Mouse (Mus musculus): ENCODE results near the gene Olfr190. TPM values are rescaled to one million over a fixed set of nuclear protein-coding genes. Genes with fewer than 3 reads are reported as not detected.
"Not testable (repeated sequence)": the region's sequence is repeated elsewhere in the genome, so short reads cannot be mapped to it uniquely, and the experiment has no call there.

Gene Olfr190
- total RNA-seq (2014; rRNA removed) (not detected in 2 replicates), polyA plus RNA-seq (2015; fragmentation: Nextera tagmentation; extraction: Ambion mirVana) (not detected in 2 replicates)

DNA sequence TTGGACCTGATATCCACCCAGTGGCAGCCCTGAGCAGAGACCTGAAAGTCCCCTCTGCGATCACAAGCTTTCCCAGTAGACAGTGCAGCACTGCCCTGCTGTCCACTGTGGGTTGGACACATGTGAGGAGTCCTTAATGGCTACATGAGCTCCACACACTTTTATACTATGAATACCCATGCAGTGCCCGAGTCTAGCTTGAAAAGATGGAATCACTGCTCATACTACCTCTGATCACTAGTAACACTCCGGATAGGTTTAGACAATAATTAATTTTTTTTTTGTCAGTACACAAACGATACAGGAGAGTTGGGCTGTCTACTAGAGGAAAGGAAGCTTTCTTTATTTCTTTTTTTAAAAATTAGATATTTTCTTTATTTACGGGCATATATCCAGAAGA is at the start of gene Olfr190:
Gene Olfr190, minus strand, starts transcription at position 101 of the 400 bp plus-strand sequence.
- no peak within 1 kb of the TSS for H3K4me2 ChIP-seq (ENCODE audit: low read depth)
- no peaks in the 10 kb centered on the region for H3K9me3 ChIP-seq (ENCODE audit: low read length)
- H3K9ac ChIP-seq = no peak within 1 kb of the TSS
- DNase-seq = no peak
- no peaks in the 10 kb centered on the region for H3K27me3 ChIP-seq (ENCODE audit: insufficient read depth, low read length)
- H3K36me3 ChIP-seq (ENCODE audit: insufficient read depth) = no peaks in the 10 kb centered on the region
- no peak within 1 kb of the TSS for H3K27ac ChIP-seq (ENCODE audit: low read depth, low read length)
- H3K4me1 ChIP-seq (ENCODE audit: insufficient read depth) = no peaks in the 10 kb centered on the region
- no peak for TF ChIP-seq CTCF (IDR thresholded peaks at IDR 0.05; ENCODE audit: low read depth)
- no peak for ATAC-seq
- no peak within 1 kb of the TSS for H3K4me3 ChIP-seq (ENCODE audit: low read depth, low read length)
- WGBS = 88% methylated on average over 5 of the region's 5 CpGs

DNA sequence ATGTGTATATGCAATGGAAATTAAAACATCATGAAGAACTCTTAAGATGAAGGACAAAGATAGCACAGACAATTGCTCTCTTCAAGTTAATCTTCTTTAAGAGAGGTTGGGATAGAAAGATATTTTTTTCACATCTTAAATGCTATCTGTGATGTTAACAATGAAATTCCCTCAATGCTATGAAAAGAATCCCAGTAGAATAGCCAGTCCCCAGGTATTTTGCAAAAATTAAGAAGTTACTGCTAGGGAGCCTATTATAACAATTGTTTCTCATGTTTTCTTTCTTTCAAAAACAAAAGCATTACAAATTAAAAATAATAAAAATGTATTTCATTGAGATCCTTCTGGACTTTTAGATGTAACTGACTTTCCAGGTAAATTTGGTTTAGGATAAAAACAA is 43.2 kb upstream of the Olfr190 start, which contains the start of gene Olfr194:
Gene Olfr194, minus strand, starts transcription at position 101 of the 400 bp plus-strand sequence.
- no peak within 1 kb of the TSS for H3K4me2 ChIP-seq (ENCODE audit: low read depth)
- no peak for ATAC-seq
- no peak for DNase-seq
- no peak within 1 kb of the TSS for H3K9ac ChIP-seq
- no peak for TF ChIP-seq CTCF (IDR thresholded peaks at IDR 0.05; ENCODE audit: low read depth)
- H3K27me3 ChIP-seq (ENCODE audit: insufficient read depth, low read length) = no peaks in the 10 kb centered on the region
- no peaks in the 10 kb centered on the region for H3K36me3 ChIP-seq (ENCODE audit: insufficient read depth)
- no peak within 1 kb of the TSS for H3K27ac ChIP-seq (ENCODE audit: low read depth, low read length)
- H3K4me1 ChIP-seq (ENCODE audit: insufficient read depth) = no peaks in the 10 kb centered on the region
- no peak within 1 kb of the TSS for H3K4me3 ChIP-seq (ENCODE audit: low read depth, low read length)
- no peaks in the 10 kb centered on the region for H3K9me3 ChIP-seq (ENCODE audit: low read length)

DNA sequence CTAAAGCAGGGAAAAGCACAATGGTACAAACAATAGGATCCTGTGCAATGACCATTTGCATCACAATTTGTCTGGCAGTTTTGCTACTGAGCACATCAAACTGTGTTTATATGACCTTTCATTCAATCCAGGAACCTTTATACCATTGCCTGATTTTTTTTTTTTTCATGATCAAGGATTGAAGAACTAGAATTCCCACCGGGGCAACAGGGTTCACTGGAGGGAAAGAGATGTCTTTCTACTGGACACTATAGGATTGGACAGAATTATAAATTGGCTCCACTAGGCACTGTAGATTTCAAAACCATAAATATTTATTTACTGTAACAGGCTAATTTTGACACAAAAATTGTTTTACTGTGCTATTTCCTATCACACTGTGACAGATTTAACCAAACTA is 34.0 kb upstream of the Olfr190 start, which contains the start of gene Olfr193:
Gene Olfr193, minus strand, starts transcription at position 101 of the 400 bp plus-strand sequence.
- H3K9ac ChIP-seq = no peak within 1 kb of the TSS
- no peak within 1 kb of the TSS for H3K4me2 ChIP-seq (ENCODE audit: low read depth)
- no peaks in the 10 kb centered on the region for H3K9me3 ChIP-seq (ENCODE audit: low read length)
- TF ChIP-seq CTCF (IDR thresholded peaks at IDR 0.05; ENCODE audit: low read depth) = no peak
- ATAC-seq (no peak), DNase-seq (no peak)
- no peaks in the 10 kb centered on the region for H3K4me1 ChIP-seq (ENCODE audit: insufficient read depth)
- H3K4me3 ChIP-seq (ENCODE audit: low read depth, low read length) = no peak within 1 kb of the TSS
- 77% methylated on average over 1 of the region's 1 CpGs for WGBS
- no peaks in the 10 kb centered on the region for H3K36me3 ChIP-seq (ENCODE audit: insufficient read depth)
- no peaks in the 10 kb centered on the region for H3K27me3 ChIP-seq (ENCODE audit: insufficient read depth, low read length)
- H3K27ac ChIP-seq (ENCODE audit: low read depth, low read length) = no peak within 1 kb of the TSS

DNA sequence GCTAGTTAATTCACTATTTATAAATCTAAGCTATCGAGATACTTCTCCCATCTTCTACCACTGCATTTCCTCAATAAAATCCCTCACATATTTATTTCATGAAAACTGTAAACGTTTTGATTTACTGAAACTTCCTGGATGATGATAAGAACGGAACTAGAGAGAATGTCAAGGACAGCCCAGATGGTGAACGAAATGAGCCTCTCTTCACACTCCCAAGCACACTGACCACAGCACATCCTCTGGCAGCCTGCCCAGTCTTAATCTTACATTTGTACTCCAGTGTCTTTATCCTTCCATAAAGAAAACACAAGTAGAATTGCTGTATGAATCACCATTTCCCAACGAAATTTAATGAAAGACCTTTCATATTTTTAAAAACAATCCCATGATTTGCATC is 30.7 kb upstream of the Olfr190 start:
- 63% methylated on average over 5 of the region's 5 CpGs for WGBS
- H3K4me1 ChIP-seq (ENCODE audit: insufficient read depth); DNase-seq; ATAC-seq; H3K9me3 ChIP-seq (ENCODE audit: low read length); H3K27me3 ChIP-seq (ENCODE audit: insufficient read depth, low read length); H3K4me3 ChIP-seq (ENCODE audit: low read depth, low read length); H3K36me3 ChIP-seq (ENCODE audit: insufficient read depth); H3K27ac ChIP-seq (ENCODE audit: low read depth, low read length); H3K4me2 ChIP-seq (ENCODE audit: low read depth); H3K9ac ChIP-seq: not testable (repeated sequence)

GRCm38 (mm10) chr16:59105312-59105711 is 27.5 kb upstream of the Olfr190 start:
- Histone ChIP-seq H3K9ac (no peak overlapping the region), H3K27ac (ENCODE audit: low read depth, low read length) (no peak overlapping the region), H3K4me2 (ENCODE audit: low read depth) (no peak overlapping the region), H3K9me3 (ENCODE audit: low read length) (no peaks in the 10 kb centered on the region), H3K4me3 (ENCODE audit: low read depth, low read length) (no peak overlapping the region), H3K27me3 (ENCODE audit: insufficient read depth, low read length) (no peaks in the 10 kb centered on the region), H3K4me1 (ENCODE audit: insufficient read depth) (no peaks in the 10 kb centered on the region), H3K36me3 (ENCODE audit: insufficient read depth) (no peaks in the 10 kb centered on the region)
- WGBS = 88% methylated on average over 2 of the region's 2 CpGs
- ATAC-seq (no peak), DNase-seq (no peak)
- TF ChIP-seq CTCF (IDR thresholded peaks at IDR 0.05; ENCODE audit: low read depth) = no peak

- H3K4me3 ChIP-seq (ENCODE audit: low read depth, low read length) = not testable (repeated sequence)
Observed at GRCm38 (mm10) chr16:59089722-59090121, 11.9 kb upstream of the Olfr190 start, which contains the start of gene Olfr191. Gene Olfr191, minus strand, starts transcription at chr16:59089822.

DNA sequence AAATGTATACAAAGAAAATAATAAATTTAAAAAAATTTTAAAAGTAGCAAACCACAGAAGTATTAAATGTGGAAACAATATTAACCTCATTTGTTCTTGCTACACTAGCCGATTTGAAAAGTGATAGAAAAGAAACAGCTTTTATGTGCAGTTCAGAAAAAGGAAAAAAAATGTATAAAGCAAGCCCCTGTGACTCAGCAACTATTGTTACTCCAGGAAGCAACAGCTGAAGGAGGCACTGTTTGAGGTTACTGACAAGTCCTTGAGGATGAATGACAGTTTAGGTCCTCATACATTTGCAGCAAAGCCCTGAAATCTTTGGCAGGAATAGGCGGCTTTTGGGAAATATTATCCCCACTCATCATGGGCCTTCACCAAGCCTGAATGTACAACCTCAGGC is 3.3 kb upstream of the Olfr190 start:
- WGBS = 90% methylated on average over 2 of the region's 2 CpGs
- H3K27me3 ChIP-seq (ENCODE audit: insufficient read depth, low read length); H3K4me1 ChIP-seq (ENCODE audit: insufficient read depth); H3K9me3 ChIP-seq (ENCODE audit: low read length); ATAC-seq; H3K4me3 ChIP-seq (ENCODE audit: low read depth, low read length); DNase-seq; H3K27ac ChIP-seq (ENCODE audit: low read depth, low read length); H3K9ac ChIP-seq; H3K36me3 ChIP-seq (ENCODE audit: insufficient read depth); H3K4me2 ChIP-seq (ENCODE audit: low read depth): not testable (repeated sequence)

More at GRCm38 (mm10) chr16:59089722-59090121, 11.9 kb upstream of the Olfr190 start, which contains the start of gene Olfr191:
- not testable (repeated sequence) for H3K9me3 ChIP-seq (ENCODE audit: low read length); H3K27ac ChIP-seq (ENCODE audit: low read depth, low read length); H3K36me3 ChIP-seq (ENCODE audit: insufficient read depth); DNase-seq; H3K4me1 ChIP-seq (ENCODE audit: insufficient read depth); H3K4me2 ChIP-seq (ENCODE audit: low read depth); ATAC-seq; H3K9ac ChIP-seq; H3K27me3 ChIP-seq (ENCODE audit: insufficient read depth, low read length)
- WGBS = 48% methylated on average over 1 of the region's 1 CpGs

Measured in forebrain, postnatal 0 days (tissue).